Mouse (Mus musculus): ENCODE data around the gene Vti1a. TPM values are rescaled to one million over a fixed set of nuclear protein-coding genes. Genes with fewer than 3 reads are reported as not detected.

Gene Vti1a
- total and polyA plus RNA-seq, 3 experiments = 7.7 to 33.2 (median 33.0) TPM

- no peaks in the 10 kb centered on the region for H3K9me3 ChIP-seq (replicated peaks)
- no peak for DNase-seq (ENCODE audit: low spot score)
- no peaks in the 10 kb centered on the region for H3K27me3 ChIP-seq (ENCODE audit: insufficient read depth, low read length)
- no peak overlapping the region for H3K4me3 ChIP-seq (ENCODE audit: low read depth, low read length)
- peaks cover 38% of the 10 kb centered on the region for H3K4me1 ChIP-seq (ENCODE audit: insufficient read depth, low read depth, low read length)
- ATAC-seq (ENCODE audit: extremely low read depth, insufficient number of reproducible peaks, low FRiP score, poor library complexity, severe bottlenecking) = no peak
- TF ChIP-seq POLR2AphosphoS5 (IDR thresholded peaks at IDR 0.05; ENCODE audit: insufficient replicate concordance, low read depth, low read length) (no peak), GATA1 (IDR thresholded peaks at IDR 0.05; ENCODE audit: borderline replicate concordance, low read length) (no peak), TAL1 (conservative IDR thresholded peaks at IDR 0.05; ENCODE audit: low read depth, low read length) (no peak), CTCF (IDR thresholded peaks at IDR 0.05; ENCODE audit: low read depth, low read length) (no peak), GATA2 (IDR thresholded peaks at IDR 0.05; ENCODE audit: borderline replicate concordance, low read depth, low read length) (no peak)
- peaks cover 39% of the 10 kb centered on the region for H3K36me3 ChIP-seq (replicated peaks)
These were observed 208.3 kb downstream of the Vti1a start for GRCm38 (mm10) chr19:55524385-55524784.

- peaks cover 32% of the 10 kb centered on the region for H3K4me1 ChIP-seq (ENCODE audit: insufficient read depth, low read depth, low read length)
- no peak overlapping the region for H3K4me3 ChIP-seq (ENCODE audit: low read depth, low read length)
- DNase-seq (ENCODE audit: low spot score) (no peak), ATAC-seq (ENCODE audit: extremely low read depth, insufficient number of reproducible peaks, low FRiP score, poor library complexity, severe bottlenecking) (no peak)
- no peaks in the 10 kb centered on the region for H3K27me3 ChIP-seq (ENCODE audit: insufficient read depth, low read length)
- no peaks in the 10 kb centered on the region for H3K9me3 ChIP-seq (replicated peaks)
- TF ChIP-seq GATA1 (IDR thresholded peaks at IDR 0.05; ENCODE audit: borderline replicate concordance, low read length) = no peak
- no peak for TF ChIP-seq CTCF (IDR thresholded peaks at IDR 0.05; ENCODE audit: low read depth, low read length)
- no peak for TF ChIP-seq TAL1 (conservative IDR thresholded peaks at IDR 0.05; ENCODE audit: low read depth, low read length)
- TF ChIP-seq GATA2 (IDR thresholded peaks at IDR 0.05; ENCODE audit: borderline replicate concordance, low read depth, low read length) = no peak
- TF ChIP-seq POLR2AphosphoS5 (IDR thresholded peaks at IDR 0.05; ENCODE audit: insufficient replicate concordance, low read depth, low read length) = no peak
- peaks cover 34% of the 10 kb centered on the region for H3K36me3 ChIP-seq (replicated peaks)
These were observed 209.0 kb downstream of the Vti1a start for GRCm38 (mm10) chr19:55525056-55525455.

- no peak for DNase-seq (ENCODE audit: low spot score)
- Histone ChIP-seq H3K36me3 (replicated peaks) (peaks cover 27% of the 10 kb centered on the region), H3K9me3 (replicated peaks) (no peaks in the 10 kb centered on the region), H3K4me3 (ENCODE audit: low read depth, low read length) (no peak overlapping the region), H3K4me1 (ENCODE audit: insufficient read depth, low read depth, low read length) (peaks cover 15% of the 10 kb centered on the region), H3K27me3 (ENCODE audit: insufficient read depth, low read length) (no peaks in the 10 kb centered on the region)
- TF ChIP-seq CTCF (IDR thresholded peaks at IDR 0.05; ENCODE audit: low read depth, low read length) (no peak), POLR2AphosphoS5 (IDR thresholded peaks at IDR 0.05; ENCODE audit: insufficient replicate concordance, low read depth, low read length) (no peak), TAL1 (conservative IDR thresholded peaks at IDR 0.05; ENCODE audit: low read depth, low read length) (no peak), GATA1 (IDR thresholded peaks at IDR 0.05; ENCODE audit: borderline replicate concordance, low read length) (no peak), GATA2 (IDR thresholded peaks at IDR 0.05; ENCODE audit: borderline replicate concordance, low read depth, low read length) (no peak)
- no peak for ATAC-seq (ENCODE audit: extremely low read depth, insufficient number of reproducible peaks, low FRiP score, poor library complexity, severe bottlenecking)
These were observed 210.7 kb downstream of the Vti1a start for GRCm38 (mm10) chr19:55526717-55527235.

GRCm38 (mm10) chr19:55530041-55530440, 213.9 kb downstream of the Vti1a start:
- ATAC-seq (ENCODE audit: extremely low read depth, insufficient number of reproducible peaks, low FRiP score, poor library complexity, severe bottlenecking) = no peak
- no peaks in the 10 kb centered on the region for H3K9me3 ChIP-seq (replicated peaks)
- DNase-seq (ENCODE audit: low spot score) = no peak
- peaks cover 17% of the 10 kb centered on the region for H3K36me3 ChIP-seq (replicated peaks)
- no peaks in the 10 kb centered on the region for H3K27me3 ChIP-seq (ENCODE audit: insufficient read depth, low read length)
- H3K4me1 ChIP-seq (ENCODE audit: insufficient read depth, low read depth, low read length) = no peaks in the 10 kb centered on the region
- TF ChIP-seq GATA2 (IDR thresholded peaks at IDR 0.05; ENCODE audit: borderline replicate concordance, low read depth, low read length) (no peak), CTCF (IDR thresholded peaks at IDR 0.05; ENCODE audit: low read depth, low read length) (no peak), TAL1 (conservative IDR thresholded peaks at IDR 0.05; ENCODE audit: low read depth, low read length) (no peak), GATA1 (IDR thresholded peaks at IDR 0.05; ENCODE audit: borderline replicate concordance, low read length) (no peak), POLR2AphosphoS5 (IDR thresholded peaks at IDR 0.05; ENCODE audit: insufficient replicate concordance, low read depth, low read length) (no peak)
- no peak overlapping the region for H3K4me3 ChIP-seq (ENCODE audit: low read depth, low read length)

GRCm38 (mm10) chr19:55532681-55533080, 216.6 kb downstream of the Vti1a start:
- H3K4me3 ChIP-seq (ENCODE audit: low read depth, low read length) = no peak overlapping the region
- H3K4me1 ChIP-seq (ENCODE audit: insufficient read depth, low read depth, low read length) = no peaks in the 10 kb centered on the region
- no peak for DNase-seq (ENCODE audit: low spot score)
- H3K27me3 ChIP-seq (ENCODE audit: insufficient read depth, low read length) = no peaks in the 10 kb centered on the region
- no peaks in the 10 kb centered on the region for H3K9me3 ChIP-seq (replicated peaks)
- TF ChIP-seq GATA1 (IDR thresholded peaks at IDR 0.05; ENCODE audit: borderline replicate concordance, low read length) (no peak), TAL1 (conservative IDR thresholded peaks at IDR 0.05; ENCODE audit: low read depth, low read length) (no peak), GATA2 (IDR thresholded peaks at IDR 0.05; ENCODE audit: borderline replicate concordance, low read depth, low read length) (no peak), POLR2AphosphoS5 (IDR thresholded peaks at IDR 0.05; ENCODE audit: insufficient replicate concordance, low read depth, low read length) (no peak), CTCF (IDR thresholded peaks at IDR 0.05; ENCODE audit: low read depth, low read length) (no peak)
- H3K36me3 ChIP-seq (replicated peaks) = peaks cover 23% of the 10 kb centered on the region
- ATAC-seq (ENCODE audit: extremely low read depth, insufficient number of reproducible peaks, low FRiP score, poor library complexity, severe bottlenecking) = no peak

- H3K27me3 ChIP-seq (ENCODE audit: insufficient read depth, low read length) = no peaks in the 10 kb centered on the region
- H3K4me3 ChIP-seq (ENCODE audit: low read depth, low read length) = no peak overlapping the region
- peaks cover 43% of the 10 kb centered on the region for H3K36me3 ChIP-seq (replicated peaks)
- no peak for DNase-seq (ENCODE audit: low spot score)
- H3K9me3 ChIP-seq (replicated peaks) = no peaks in the 10 kb centered on the region
- ATAC-seq (ENCODE audit: extremely low read depth, insufficient number of reproducible peaks, low FRiP score, poor library complexity, severe bottlenecking) = no peak
- no peak for TF ChIP-seq POLR2AphosphoS5 (IDR thresholded peaks at IDR 0.05; ENCODE audit: insufficient replicate concordance, low read depth, low read length)
- no peak for TF ChIP-seq GATA1 (IDR thresholded peaks at IDR 0.05; ENCODE audit: borderline replicate concordance, low read length)
- no peak for TF ChIP-seq TAL1 (conservative IDR thresholded peaks at IDR 0.05; ENCODE audit: low read depth, low read length)
- no peak for TF ChIP-seq GATA2 (IDR thresholded peaks at IDR 0.05; ENCODE audit: borderline replicate concordance, low read depth, low read length)
- no peak for TF ChIP-seq CTCF (IDR thresholded peaks at IDR 0.05; ENCODE audit: low read depth, low read length)
- no peaks in the 10 kb centered on the region for H3K4me1 ChIP-seq (ENCODE audit: insufficient read depth, low read depth, low read length)
These were observed 220.3 kb downstream of the Vti1a start for GRCm38 (mm10) chr19:55536273-55536937.
